Mouse (Mus musculus) ES-Bruce4 (cell line): ENCODE measurements around the gene Kcnj14. TPM values are rescaled to one million over a fixed set of nuclear protein-coding genes. Genes with fewer than 3 reads are reported as not detected.
A peak's percentile ranks its signal among the peaks of the same experiment; 100 is the strongest.

Source experiments
- H3K27ac ChIP-seq: 2 replicates; pipeline ENCODE4 v1.5.1; 2012; ENCODE audit warnings: low read length, inconsistent platforms; ENCODE audit not compliant: insufficient read depth
- H3K27me3 ChIP-seq: 2 replicates; pipeline ENCODE4 v1.6.1; 2012; ENCODE audit warnings: mild to moderate bottlenecking, low read length, inconsistent platforms; ENCODE audit not compliant: control insufficient read depth, poor library complexity, insufficient read depth, severe bottlenecking
- H3K36me3 ChIP-seq: 2 replicates; pipeline ENCODE4 v1.6.1; 2012; ENCODE audit warnings: inconsistent platforms, mild to moderate bottlenecking, low read length, moderate library complexity; ENCODE audit not compliant: control insufficient read depth, poor library complexity, insufficient read depth, severe bottlenecking
- H3K4me1 ChIP-seq: one replicate; pipeline ENCODE4 v1.8.1; 2011; ENCODE audit warnings: low read length; ENCODE audit not compliant: control insufficient read depth, insufficient read depth
- H3K4me3 ChIP-seq: 2 replicates; pipeline ENCODE4 v1.5.1; 2011; ENCODE audit warnings: low read depth, mild to moderate bottlenecking, low read length
- H3K9ac ChIP-seq: 2 replicates; pipeline ENCODE4 v1.6.1; 2012; ENCODE audit warnings: low read depth, mild to moderate bottlenecking, inconsistent platforms; ENCODE audit not compliant: poor library complexity, severe bottlenecking
- H3K9me3 ChIP-seq: replicated peaks from 2 replicates; pipeline ENCODE4 v1.6.1; 2012; ENCODE audit warnings: mild to moderate bottlenecking, low read length, inconsistent platforms; ENCODE audit not compliant: control insufficient read depth, poor library complexity, insufficient read depth, severe bottlenecking
- CTCF ChIP-seq: IDR thresholded peaks from one replicate; pipeline ENCODE4 v1.8.1; 2011; ENCODE audit warnings: low read depth, low read length
- EP300 ChIP-seq: IDR thresholded peaks from 2 replicates; pipeline ENCODE4 v1.6.1; 2011; ENCODE audit warnings: low read depth, low read length; ENCODE audit not compliant: insufficient read depth
- POLR2A ChIP-seq: IDR thresholded peaks from one replicate; pipeline ENCODE4 v1.8.1; 2011; ENCODE audit warnings: low read length; ENCODE audit not compliant: insufficient read depth
- polyA plus RNA-seq: library from polyadenylated mRNA; stranded (reverse); fragments of >200 nt; gene quantifications from 2 replicates; pipeline ENCODE4 v1.2.4, GENCODE M21; 2011; ENCODE audit warnings: low read depth; ENCODE audit not compliant: missing spikeins, insufficient read depth, insufficient read length

Gene Kcnj14
- polyA plus RNA-seq, 1 experiment: not detected

DNA sequence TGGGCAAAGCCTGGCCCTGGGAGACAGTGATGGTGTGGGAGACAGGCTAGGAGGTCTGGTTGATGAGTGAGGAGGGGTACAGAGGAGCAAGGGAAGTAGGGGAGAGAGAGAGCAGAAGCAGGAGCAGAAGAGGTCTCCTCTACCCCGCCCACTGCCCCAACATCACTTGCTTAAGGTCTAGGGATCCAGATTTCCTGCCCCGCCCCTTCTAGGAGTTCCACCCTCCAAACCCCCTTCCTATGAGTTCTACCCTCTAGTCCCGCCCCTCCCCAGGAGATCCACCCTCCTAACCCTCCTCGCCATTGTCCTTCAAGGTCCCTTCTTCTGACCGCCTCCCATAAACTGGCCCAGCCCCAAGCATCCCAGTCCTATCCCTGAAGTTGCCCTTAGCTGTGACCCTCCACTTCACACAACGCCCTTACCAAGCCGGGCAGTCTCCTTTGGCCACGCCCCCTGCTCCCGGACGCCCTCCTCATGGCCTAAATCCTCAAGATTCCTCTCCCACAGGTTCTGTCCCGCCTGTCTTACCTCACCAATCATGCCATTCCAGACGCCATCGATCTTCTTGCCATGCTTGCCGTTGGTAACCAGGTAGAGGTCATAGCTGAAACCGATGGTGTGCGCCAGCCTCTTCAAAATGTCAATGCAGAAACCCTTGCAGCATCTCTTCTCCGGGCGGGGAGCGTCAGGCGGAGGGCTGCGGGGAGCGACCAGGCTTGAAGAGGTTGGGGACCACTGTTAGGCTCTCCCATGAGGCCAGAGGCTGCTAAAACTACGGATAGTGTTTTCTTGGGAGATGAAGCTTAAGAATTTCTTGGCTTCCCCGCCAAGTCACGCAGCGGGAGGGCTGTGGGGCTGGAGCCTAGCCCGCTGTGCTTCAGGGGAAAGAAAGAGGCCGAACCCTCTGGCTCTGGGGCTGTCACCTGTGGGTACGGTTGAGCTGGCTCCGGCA lies 32.6 kb upstream of the Kcnj14 start:
- Histone ChIP-seq H3K36me3 (no peaks in the 10 kb centered on the region), H3K4me3 (peak overlapping the region; percentile 63), H3K9me3 (no peaks in the 10 kb centered on the region), H3K9ac (peak overlapping the region; percentile 6; the same call in 1 of the 2 replicates), H3K27ac (no peak overlapping the region), H3K27me3 (no peaks in the 10 kb centered on the region), H3K4me1 (peaks cover 3% of the 10 kb centered on the region)
- TF ChIP-seq POLR2A (no peak), EP300 (no peak), CTCF (no peak)

DNA sequence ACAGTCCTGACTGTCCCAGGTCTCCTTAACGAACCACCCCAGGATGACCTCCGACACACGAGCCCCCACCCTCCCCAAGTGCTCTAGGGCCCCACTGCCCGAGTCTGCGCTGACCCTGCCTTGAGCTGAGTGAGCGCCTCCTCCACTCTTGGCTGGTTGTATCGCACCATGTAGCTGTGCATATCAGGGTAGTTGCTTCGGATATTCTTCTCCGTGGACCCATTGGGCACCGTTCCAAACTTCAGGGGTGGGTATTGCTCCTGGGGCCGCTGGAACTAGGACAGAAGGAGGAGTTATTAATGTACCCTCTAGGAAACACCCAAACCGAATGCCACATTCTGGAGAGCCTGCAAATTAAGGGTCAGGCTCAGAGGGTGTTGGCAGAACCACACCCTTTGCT lies 28.5 kb upstream of the Kcnj14 start:
- Histone ChIP-seq H3K4me3 (no peak overlapping the region), H3K9me3 (no peaks in the 10 kb centered on the region), H3K36me3 (no peaks in the 10 kb centered on the region), H3K9ac (no peak overlapping the region), H3K27me3 (no peaks in the 10 kb centered on the region), H3K27ac (no peak overlapping the region), H3K4me1 (peaks cover 3% of the 10 kb centered on the region)
- TF ChIP-seq EP300 (no peak), CTCF (no peak), POLR2A (no peak)

DNA sequence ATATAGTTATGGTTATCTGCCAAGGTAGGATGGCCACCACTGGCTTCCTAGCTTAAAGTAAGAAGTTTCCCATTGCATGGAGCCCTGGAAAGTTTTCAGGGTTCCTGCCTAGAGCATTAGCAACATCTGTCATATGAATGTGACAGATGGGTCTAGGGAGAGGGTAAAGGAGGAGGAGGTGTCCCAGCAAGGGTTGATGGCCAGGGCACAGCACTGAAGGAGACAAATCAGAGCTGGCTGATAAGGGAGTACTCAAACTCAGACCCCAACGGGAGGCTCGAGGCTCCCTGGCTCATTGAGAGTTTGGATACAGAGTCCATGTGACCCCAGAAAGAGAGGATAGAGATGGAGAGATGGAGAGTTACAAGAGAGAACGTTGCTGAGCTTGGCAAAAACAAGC lies 26.1 kb upstream of the Kcnj14 start:
- Histone ChIP-seq H3K9ac (no peak overlapping the region), H3K27me3 (no peaks in the 10 kb centered on the region), H3K36me3 (no peaks in the 10 kb centered on the region), H3K4me3 (no peak overlapping the region), H3K27ac (no peak overlapping the region), H3K9me3 (no peaks in the 10 kb centered on the region), H3K4me1 (no peaks in the 10 kb centered on the region)
- TF ChIP-seq EP300 (no peak), POLR2A (no peak), CTCF (no peak)

GRCm38 (mm10) chr7:45848447-45849027 lies 24.0 kb upstream of the Kcnj14 start:
- TF ChIP-seq CTCF (no peak), POLR2A (no peak)
- no peaks in the 10 kb centered on the region for H3K27me3 ChIP-seq
- H3K36me3 ChIP-seq: no peaks in the 10 kb centered on the region
- no peak overlapping the region for H3K4me3 ChIP-seq
- no peak overlapping the region for H3K9ac ChIP-seq
- no peak overlapping the region for H3K27ac ChIP-seq
- no peaks in the 10 kb centered on the region for H3K4me1 ChIP-seq
- no peaks in the 10 kb centered on the region for H3K9me3 ChIP-seq

GRCm38 (mm10) chr7:45842950-45843744 lies 18.6 kb upstream of the Kcnj14 start:
- no peak for TF ChIP-seq POLR2A
- no peak for TF ChIP-seq EP300
- no peak for TF ChIP-seq CTCF
- Histone ChIP-seq H3K27me3 (no peaks in the 10 kb centered on the region), H3K27ac (no peak overlapping the region), H3K4me3 (no peak overlapping the region), H3K36me3 (no peaks in the 10 kb centered on the region), H3K9me3 (no peaks in the 10 kb centered on the region), H3K4me1 (no peaks in the 10 kb centered on the region), H3K9ac (no peak overlapping the region)
